Mouse (Mus musculus): ENCODE results near the gene Cryba4. TPM values are rescaled to one million over a fixed set of nuclear protein-coding genes. Genes with fewer than 3 reads are reported as not detected.
A peak's percentile ranks its signal among the peaks of the same experiment; 100 is the strongest.

The Cryba4 gene
- total and polyA plus RNA-seq, 3 experiments, result not detected

GRCm38 (mm10) chr5:112294696-112295095, 42.4 kb upstream of the Cryba4 start:
- Histone ChIP-seq H3K4me1 (ENCODE audit: control insufficient read depth in 1 of 2, insufficient read depth in 2 of 2) (peaks cover 2 to 27% of the 10 kb centered on the region in 2 experiments; a peak in 3 of 4 replicates), H3K4me3 (replicated peaks in 1 of 3; ENCODE audit: low read depth in 2 of 3, low read length in 2 of 3, poor library complexity in 1 of 3) (no peak overlapping the region), H3K27me3 (replicated peaks) (no peaks in the 10 kb centered on the region), H3K9me3 (replicated peaks; ENCODE audit: low read length) (no peaks in the 10 kb centered on the region), H3K4me2 (ENCODE audit: insufficient read depth, low read depth, poor library complexity, severe bottlenecking) (no peak overlapping the region), H3K79me2 (replicated peaks; ENCODE audit: control insufficient read depth, extremely low read depth, insufficient read depth, poor library complexity, severe bottlenecking) (no peaks in the 10 kb centered on the region), H3K27ac (ENCODE audit: insufficient read depth, low read depth) (no peak overlapping the region), H3K36me3 (replicated peaks in 1 of 2; ENCODE audit: control insufficient read depth in 1 of 2, insufficient read depth in 1 of 2, low read length in 1 of 2) (peaks cover 0 to 22% of the 10 kb centered on the region in 2 experiments), H3K9ac (ENCODE audit: insufficient read depth, low read depth) (no peak overlapping the region)
- in situ Hi-C loops (cut with MboI; ENCODE audit: low pct_ligation_motif_present, low pct_unique_long_range_greater_than_20kb, low sequenced_read_pairs), result no loop called here
- TF ChIP-seq BHLHE40 (IDR thresholded peaks at IDR 0.05; ENCODE audit: low read depth, low read length), result no peak
- no peak for TF ChIP-seq MAZ (IDR thresholded peaks at IDR 0.05; ENCODE audit: low read depth, low read length)
- no peak for TF ChIP-seq ZC3H11A (IDR thresholded peaks at IDR 0.05; ENCODE audit: low read depth, low read length)
- no peak for TF ChIP-seq NRF1 (IDR thresholded peaks at IDR 0.05; ENCODE audit: low read depth, low read length)
- TF ChIP-seq MEF2A (IDR thresholded peaks at IDR 0.05; ENCODE audit: borderline replicate concordance, low read depth, low read length), result no peak
- TF ChIP-seq SMC3 (IDR thresholded peaks at IDR 0.05; ENCODE audit: low read depth, low read length), result no peak
- no peak for TF ChIP-seq NELFE (IDR thresholded peaks at IDR 0.05; ENCODE audit: low read depth, low read length)
- no peak for TF ChIP-seq SIN3A (IDR thresholded peaks at IDR 0.05; ENCODE audit: low read length)
- no peak for TF ChIP-seq ETS1 (conservative IDR thresholded peaks at IDR 0.05; ENCODE audit: low read depth, low read length)
- no peak for TF ChIP-seq ZNF384 (IDR thresholded peaks at IDR 0.05; ENCODE audit: low read depth, low read length)
- no peak for TF ChIP-seq HCFC1 (IDR thresholded peaks at IDR 0.05; ENCODE audit: low read depth, low read length)
- TF ChIP-seq KAT2A (IDR thresholded peaks at IDR 0.05; ENCODE audit: insufficient replicate concordance, low read length), result no peak
- dilution Hi-C loops (cut with MboI; ENCODE audit: extremely low pct_ligation_motif_present, extremely low pct_unique_long_range_greater_than_20kb, low sequenced_read_pairs), result no loop called here
- no peak for DNase-seq (ENCODE audit: extremely low read depth)

DNA sequence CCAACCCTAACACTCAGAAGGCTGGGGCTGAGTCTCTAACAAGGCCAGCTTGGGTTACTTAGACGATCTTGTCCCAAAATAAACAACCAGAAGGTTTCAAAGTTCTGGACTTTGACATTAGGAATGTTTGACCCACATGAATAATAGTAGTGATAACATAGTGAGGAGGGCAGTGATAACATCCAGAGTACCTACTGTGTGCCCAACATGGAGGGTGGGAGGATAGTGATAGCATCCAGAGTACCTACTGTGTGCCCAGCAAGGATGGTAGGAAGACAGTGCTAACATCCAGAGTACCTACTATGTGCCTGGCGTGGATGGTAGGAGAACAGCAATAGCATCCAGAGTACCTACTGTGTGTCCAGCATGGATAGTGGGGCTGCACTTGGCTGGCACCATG, 41.5 kb upstream of the Cryba4 start:
- Histone ChIP-seq H3K36me3 (replicated peaks in 1 of 2; ENCODE audit: control insufficient read depth in 1 of 2, insufficient read depth in 1 of 2, low read length in 1 of 2) (peaks cover 0 to 22% of the 10 kb centered on the region in 2 experiments), H3K9ac (ENCODE audit: insufficient read depth, low read depth) (no peak overlapping the region), H3K4me2 (ENCODE audit: insufficient read depth, low read depth, poor library complexity, severe bottlenecking) (no peak overlapping the region), H3K4me1 (ENCODE audit: control insufficient read depth in 1 of 2, insufficient read depth in 2 of 2) (peaks cover 2 to 26% of the 10 kb centered on the region in 2 experiments; a peak in 3 of 4 replicates), H3K79me2 (replicated peaks; ENCODE audit: control insufficient read depth, extremely low read depth, insufficient read depth, poor library complexity, severe bottlenecking) (no peaks in the 10 kb centered on the region), H3K9me3 (replicated peaks; ENCODE audit: low read length) (no peaks in the 10 kb centered on the region), H3K4me3 (replicated peaks in 1 of 3; ENCODE audit: low read depth in 2 of 3, low read length in 2 of 3, poor library complexity in 1 of 3) (no peak overlapping the region), H3K27ac (ENCODE audit: insufficient read depth, low read depth) (no peak overlapping the region), H3K27me3 (replicated peaks) (no peaks in the 10 kb centered on the region)
- in situ Hi-C loops (cut with MboI; ENCODE audit: low pct_ligation_motif_present, low pct_unique_long_range_greater_than_20kb, low sequenced_read_pairs), result no loop called here
- DNase-seq (ENCODE audit: extremely low read depth), result no peak
- dilution Hi-C loops (cut with MboI; ENCODE audit: extremely low pct_ligation_motif_present, extremely low pct_unique_long_range_greater_than_20kb, low sequenced_read_pairs), result no loop called here
- peak; percentile 72 for TF ChIP-seq ZKSCAN1 (IDR thresholded peaks at IDR 0.05; ENCODE audit: borderline replicate concordance, low read depth, low read length)
- no peak for TF ChIP-seq JUND (conservative IDR thresholded peaks at IDR 0.05; ENCODE audit: low read depth, low read length)
